Mouse (Mus musculus) neural tube, embryonic 11.5 days (tissue): ENCODE results near the gene Rmi2. TPM values are rescaled to one million over a fixed set of nuclear protein-coding genes. Genes with fewer than 3 reads are reported as not detected.

Experiments
- ATAC-seq: fragments of 200-750 bp; cut with Nextera tagmentation; 2 replicates; pipeline ENCODE4 v1.8.0; 2017; ENCODE audit warnings: moderate number of reproducible peaks, mild to moderate bottlenecking, moderate TSS enrichment, moderate library complexity; ENCODE audit not compliant: insufficient read depth, low FRiP score, low TSS enrichment
- DNase-seq: peaks from one replicate; pipeline ENCODE4 v3.0.0-alpha.2; 2015; ENCODE audit warnings: low spot score
- H3K27ac ChIP-seq: fragments of 300-500 bp; sonication (generic); 2 replicates; pipeline ENCODE4 v1.5.1; 2014; ENCODE audit warnings: low read depth, mild to moderate bottlenecking, low read length
- H3K27me3 ChIP-seq: fragments of 300-500 bp; sonication (generic); 2 replicates; pipeline ENCODE4 v1.6.1; 2014; ENCODE audit warnings: mild to moderate bottlenecking, low read length, mixed read lengths; ENCODE audit not compliant: control insufficient read depth, insufficient read depth
- H3K36me3 ChIP-seq: fragments of 300-500 bp; sonication (generic); 2 replicates; pipeline ENCODE4 v1.6.1; 2014; ENCODE audit warnings: mild to moderate bottlenecking, low read length, moderate library complexity, mixed read lengths; ENCODE audit not compliant: control insufficient read depth, insufficient read depth
- H3K4me1 ChIP-seq: fragments of 300-500 bp; sonication (generic); 2 replicates; pipeline ENCODE4 v1.6.1; 2014; ENCODE audit warnings: low read length, mixed read lengths; ENCODE audit not compliant: control insufficient read depth, insufficient read depth
- H3K4me2 ChIP-seq: fragments of 300-500 bp; sonication (generic); 2 replicates; pipeline ENCODE4 v1.6.1; 2014; ENCODE audit warnings: low read depth, mild to moderate bottlenecking, moderate library complexity
- H3K4me3 ChIP-seq: fragments of 300-500 bp; sonication (generic); 2 replicates; pipeline ENCODE4 v1.5.1; 2014; ENCODE audit warnings: low read depth, low read length
- H3K9ac ChIP-seq: fragments of 300-500 bp; sonication (generic); 2 replicates; pipeline ENCODE4 v1.6.1; 2014; ENCODE audit warnings: mild to moderate bottlenecking, low read length
- H3K9me3 ChIP-seq: fragments of 300-500 bp; sonication (generic); 2 replicates; pipeline ENCODE4 v1.6.1; 2016; ENCODE audit warnings: low read length; ENCODE audit not compliant: control insufficient read depth
- WGBS: fragments of 180-500 bp; shearing (Covaris S2); extraction: QIAGEN DNeasy Blood & Tissue Kit; methylation state at CpG from one replicate; pipeline ENCODE4 v1.1.7; 2014; 5-methylcytosine and 5-hydroxymethylcytosine counted together
- polyA plus RNA-seq: library from polyadenylated mRNA; unstranded; fragments of >200 nt; fragmentation: Nextera tagmentation; extraction: Ambion mirVana; gene quantifications from 2 replicates; pipeline ENCODE4 v1.2.1, GENCODE M21; 2014

Gene Rmi2
- polyA plus RNA-seq, 1 experiment from 2014 or later = 3.6 TPM

- H3K27ac ChIP-seq = no peak overlapping the region
- no peaks in the 10 kb centered on the region for H3K9me3 ChIP-seq
- H3K4me2 ChIP-seq = no peak overlapping the region
- H3K27me3 ChIP-seq = no peaks in the 10 kb centered on the region
- H3K4me3 ChIP-seq = no peak overlapping the region
- no peaks in the 10 kb centered on the region for H3K4me1 ChIP-seq
- 22% methylated on average over 5 of the region's 5 CpGs for WGBS
- no peak overlapping the region for H3K9ac ChIP-seq
- H3K36me3 ChIP-seq = no peaks in the 10 kb centered on the region
- ATAC-seq = no peak
- no peak for DNase-seq
Observed at GRCm38 (mm10) chr16:10936700-10937319, 102.0 kb downstream of the Rmi2 start.

GRCm38 (mm10) chr16:10937497-10937896 is 102.6 kb downstream of the Rmi2 start:
- H3K9me3 ChIP-seq = no peaks in the 10 kb centered on the region
- no peaks in the 10 kb centered on the region for H3K27me3 ChIP-seq
- no peaks in the 10 kb centered on the region for H3K4me1 ChIP-seq
- no peak overlapping the region for H3K27ac ChIP-seq
- 77% methylated on average over 11 of the region's 11 CpGs for WGBS
- H3K4me2 ChIP-seq = no peak overlapping the region
- no peak overlapping the region for H3K9ac ChIP-seq
- H3K4me3 ChIP-seq = no peak overlapping the region
- DNase-seq (no peak), ATAC-seq (no peak)
- H3K36me3 ChIP-seq = no peaks in the 10 kb centered on the region

GRCm38 (mm10) chr16:10939932-10940331 is 105.1 kb downstream of the Rmi2 start:
- Histone ChIP-seq H3K9ac (no peak overlapping the region), H3K27ac (no peak overlapping the region), H3K4me2 (no peak overlapping the region), H3K36me3 (no peaks in the 10 kb centered on the region), H3K27me3 (no peaks in the 10 kb centered on the region), H3K4me1 (no peaks in the 10 kb centered on the region), H3K9me3 (no peaks in the 10 kb centered on the region), H3K4me3 (no peak overlapping the region)
- no peak for DNase-seq
- ATAC-seq = no peak
- 91% methylated on average over 4 of the region's 4 CpGs for WGBS

DNA sequence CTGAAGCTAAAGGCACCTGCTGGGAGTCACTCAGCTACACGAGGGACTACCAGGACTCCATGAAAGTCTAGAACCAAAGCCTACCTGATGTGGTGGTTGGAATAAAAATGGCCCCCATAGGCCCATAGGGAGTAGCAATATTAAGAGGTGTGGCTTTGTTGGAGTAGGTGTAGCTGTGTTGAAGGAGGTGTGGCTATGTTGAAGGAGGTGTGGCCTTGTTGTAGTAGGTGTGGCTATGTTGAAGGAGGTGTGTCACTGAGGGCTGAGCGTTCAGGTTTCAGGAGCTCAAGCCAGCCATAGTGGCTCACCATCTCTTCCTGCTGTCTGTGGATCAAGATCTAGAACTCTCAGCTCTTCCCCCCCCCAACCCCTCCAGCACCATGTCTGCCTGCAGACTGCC is 105.8 kb downstream of the Rmi2 start:
- H3K9ac ChIP-seq = no peak overlapping the region
- no peak for DNase-seq
- no peaks in the 10 kb centered on the region for H3K27me3 ChIP-seq
- H3K9me3 ChIP-seq = no peaks in the 10 kb centered on the region
- no peaks in the 10 kb centered on the region for H3K36me3 ChIP-seq
- ATAC-seq = no peak
- no peak overlapping the region for H3K4me3 ChIP-seq
- H3K4me1 ChIP-seq = no peaks in the 10 kb centered on the region
- no peak overlapping the region for H3K27ac ChIP-seq
- no peak overlapping the region for H3K4me2 ChIP-seq
- 88% methylated on average over 2 of the region's 2 CpGs for whole genome bisulfite sequencing

Other genes starting within 250 kb of the Rmi2 start
- 2.5 and 2.7 TPM in 2 replicates for gene Socs1, start 49.5 kb upstream of the Rmi2 start, polyA plus RNA-seq
- not detected in 2 replicates for gene Tnp2, start 46.4 kb upstream of the Rmi2 start, polyA plus RNA-seq
- not detected in 2 replicates for gene Prm3, start 44.1 kb upstream of the Rmi2 start, polyA plus RNA-seq
- not detected in 2 replicates for gene Prm2, start 38.9 kb upstream of the Rmi2 start, polyA plus RNA-seq
- not detected in 2 replicates for gene Prm1, start 29.2 kb upstream of the Rmi2 start, polyA plus RNA-seq
- gene Gm11172, start 22.1 kb upstream of the Rmi2 start, polyA plus RNA-seq = not detected in 2 replicates
- 98.1 and 108 TPM in 2 replicates for gene Snn, start 225.9 kb downstream of the Rmi2 start, polyA plus RNA-seq
- gene Litaf, start 231.1 kb downstream of the Rmi2 start, polyA plus RNA-seq = 59.3 and 61.0 TPM in 2 replicates